Mouse (Mus musculus): ENCODE data around the gene Rasgef1b.
A peak's percentile ranks its signal among the peaks of the same experiment; 100 is the strongest.

Rasgef1b gene

DNA sequence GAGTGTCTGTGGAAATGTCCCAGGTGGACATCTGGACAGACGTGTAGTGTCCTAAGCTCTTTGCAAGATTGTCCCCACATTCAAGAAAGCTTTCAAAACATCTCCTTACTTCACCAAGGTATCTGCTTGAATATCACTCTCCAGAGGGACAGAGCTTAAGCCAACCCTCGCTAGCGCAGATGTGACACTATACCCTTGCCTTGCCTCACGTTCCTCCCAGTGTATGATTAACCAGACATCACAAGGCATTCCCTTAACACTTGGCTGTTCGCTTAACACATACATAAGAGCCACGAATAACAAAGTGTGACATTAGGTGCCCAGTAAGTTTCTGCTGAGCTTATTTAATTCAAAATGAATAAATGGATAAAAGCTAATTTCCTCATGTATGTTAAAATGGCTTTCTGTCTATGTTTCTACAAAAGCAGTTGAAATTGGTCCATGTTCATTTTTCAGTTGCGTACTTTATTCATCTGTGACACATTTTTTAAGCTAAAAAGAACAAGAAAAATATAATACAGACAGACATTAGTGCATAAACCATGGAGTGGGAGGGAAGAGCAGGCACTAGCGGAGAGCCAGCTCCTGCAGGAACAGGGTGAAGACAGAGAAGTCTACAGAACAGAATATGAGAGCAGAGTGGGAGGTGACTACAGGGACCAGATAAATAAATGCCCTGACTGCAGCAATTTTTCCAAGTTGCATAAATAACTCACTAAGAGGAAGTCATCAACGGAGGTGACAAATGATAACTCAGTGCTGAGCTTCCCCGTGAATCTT is 126.4 kb downstream of the Rasgef1b start:
- DNase-seq (ENCODE audit: low spot score), result no peak

DNA sequence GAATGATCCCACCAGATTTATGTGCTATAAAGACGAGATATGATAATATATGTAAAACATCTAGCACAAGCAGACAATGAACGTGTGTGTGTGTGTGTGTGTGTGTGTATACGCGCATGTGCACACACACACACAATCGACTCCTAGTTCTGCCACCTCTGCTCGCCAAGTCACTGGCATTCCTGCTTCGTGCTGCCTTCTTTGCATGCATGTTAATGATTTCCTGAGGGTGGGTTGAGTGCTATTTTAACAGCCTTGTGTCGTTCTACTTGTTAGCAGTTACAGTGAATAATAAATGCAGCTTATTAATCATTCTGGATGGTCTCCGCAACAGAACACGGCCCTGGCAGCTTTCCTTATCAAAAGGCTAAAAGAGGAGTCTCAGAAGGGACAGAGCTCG is 129.5 kb downstream of the Rasgef1b start:
- DNase-seq (ENCODE audit: low spot score), result no peak

DNA sequence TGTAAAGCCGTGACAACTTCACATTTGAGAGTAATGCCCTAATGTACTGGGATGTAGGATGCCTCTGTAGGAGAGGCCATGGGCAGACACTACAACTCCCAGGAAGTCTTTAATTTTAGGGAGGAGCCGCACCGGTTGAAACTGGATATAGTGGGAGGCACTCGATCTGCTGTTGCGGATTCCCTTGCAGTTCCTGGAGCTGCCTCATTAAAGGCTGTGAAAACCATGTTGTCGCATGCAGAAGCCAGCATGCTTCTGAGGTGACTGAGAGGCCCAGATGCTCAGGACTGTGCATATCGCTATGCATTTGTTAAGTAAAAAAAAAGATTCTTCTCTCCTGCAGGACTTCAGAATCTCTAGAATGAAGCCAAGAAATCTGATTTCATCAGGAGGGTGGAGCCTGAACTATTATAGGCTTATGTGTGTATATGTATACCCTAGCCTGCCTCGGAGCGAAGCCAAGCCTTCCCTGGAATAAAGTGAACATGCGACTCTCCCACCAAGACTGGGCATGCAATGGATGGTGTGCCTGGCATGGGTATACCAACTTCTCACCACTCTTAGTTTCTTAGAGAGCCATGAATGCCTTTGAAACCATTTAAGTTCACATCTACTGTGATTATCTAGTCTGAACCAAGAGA is 130.3 kb downstream of the Rasgef1b start:
- no peak for DNase-seq (ENCODE audit: low spot score)

DNA sequence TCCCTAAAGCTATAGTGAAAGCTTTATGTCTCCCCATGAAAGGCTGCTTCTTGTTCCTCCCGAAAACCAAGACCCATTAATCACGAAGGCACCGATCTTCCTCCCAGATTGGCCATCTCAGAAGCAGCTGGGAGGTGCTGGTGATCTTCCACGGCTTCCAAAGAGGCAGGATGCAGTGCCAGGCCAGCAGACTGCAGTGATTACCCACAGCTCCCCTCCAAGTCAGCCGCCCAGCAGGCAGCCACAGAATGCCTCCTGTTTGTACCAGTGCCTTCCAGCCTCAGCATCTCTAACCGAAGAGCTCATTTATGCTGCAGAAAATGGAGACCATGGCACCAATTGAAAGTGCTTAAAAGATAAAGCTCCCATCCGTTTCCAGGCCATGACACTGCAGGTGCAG is 131.2 kb downstream of the Rasgef1b start:
- no peak for DNase-seq (ENCODE audit: low spot score)

DNA sequence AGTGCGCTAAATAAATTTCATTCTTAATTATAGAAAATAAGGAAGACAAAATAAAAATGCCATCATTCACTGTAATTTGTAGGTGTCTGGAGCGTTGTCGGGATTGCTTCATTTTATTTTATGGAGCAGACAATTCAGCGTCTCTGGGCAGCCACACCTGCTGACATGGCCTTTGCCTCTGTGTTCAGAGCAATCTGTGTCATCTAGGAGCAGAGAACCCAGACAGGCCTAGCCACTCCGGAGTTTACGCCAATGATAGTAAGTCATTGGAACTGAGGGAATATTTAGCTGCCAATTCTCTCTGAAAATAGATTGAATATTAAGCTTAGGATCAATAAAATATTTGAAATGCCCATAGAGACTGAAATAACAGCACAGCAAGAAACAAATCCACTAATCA is 137.5 kb downstream of the Rasgef1b start:
- no peak for DNase-seq (ENCODE audit: low spot score)

DNA sequence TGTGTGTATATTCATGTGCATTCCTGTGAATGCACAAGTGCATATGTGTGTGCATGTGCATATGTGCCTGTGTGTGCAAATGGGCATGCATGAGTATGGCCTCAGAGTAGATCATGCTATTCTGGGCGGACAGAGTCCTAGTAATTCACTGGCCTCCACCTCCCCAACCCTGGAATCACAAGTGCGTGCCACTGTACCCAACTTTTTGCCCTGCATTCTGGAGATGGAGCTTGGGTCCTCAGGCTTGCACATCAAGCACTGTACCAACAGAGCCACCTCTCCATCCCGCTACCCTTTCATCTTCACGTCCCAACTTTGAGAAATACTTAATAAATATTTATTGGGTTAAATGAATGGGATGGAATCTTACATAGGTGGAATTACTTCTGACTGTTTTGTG is 138.3 kb downstream of the Rasgef1b start:
- no peak for DNase-seq (ENCODE audit: low spot score)

DNA sequence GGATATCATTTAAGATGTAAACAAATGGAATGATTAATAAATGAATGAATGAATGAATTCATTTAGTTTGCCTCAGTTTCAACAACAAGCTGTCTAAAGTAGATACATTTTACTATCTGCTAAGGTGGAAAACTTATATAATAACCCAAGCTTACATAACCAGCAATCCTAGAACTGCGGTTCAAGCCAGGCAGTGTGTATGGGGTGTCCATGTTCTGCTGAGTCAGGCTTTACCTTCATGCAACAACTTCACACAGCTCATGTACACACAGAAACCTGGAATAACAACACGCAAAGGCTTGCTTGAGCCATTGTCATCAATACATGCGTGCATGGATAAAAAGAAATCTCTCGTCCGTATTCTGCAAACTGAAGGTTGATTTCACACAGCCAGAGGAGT is 140.9 kb downstream of the Rasgef1b start:
- DNase-seq (ENCODE audit: low spot score), result no peak

DNA sequence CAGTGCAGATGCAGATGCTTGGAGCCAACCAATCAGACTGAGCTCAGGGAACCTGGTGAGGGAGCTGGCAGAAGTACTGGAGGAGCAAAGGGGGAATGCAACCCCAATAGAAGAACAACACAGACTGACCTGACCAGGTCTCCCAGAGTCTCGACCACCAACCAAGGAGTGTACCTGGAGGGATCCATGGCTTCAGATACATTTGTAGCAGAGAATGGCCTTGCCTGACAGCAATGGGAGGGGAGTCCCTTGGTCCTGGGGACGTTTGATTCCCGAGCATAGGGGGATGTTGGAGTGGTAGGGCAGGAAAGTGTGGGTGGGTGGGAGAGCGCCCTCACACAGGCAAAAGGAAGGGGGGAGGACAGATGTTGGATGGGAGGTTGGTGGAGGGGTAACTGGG is 141.3 kb downstream of the Rasgef1b start:
- DNase-seq (ENCODE audit: low spot score), result no peak

DNA sequence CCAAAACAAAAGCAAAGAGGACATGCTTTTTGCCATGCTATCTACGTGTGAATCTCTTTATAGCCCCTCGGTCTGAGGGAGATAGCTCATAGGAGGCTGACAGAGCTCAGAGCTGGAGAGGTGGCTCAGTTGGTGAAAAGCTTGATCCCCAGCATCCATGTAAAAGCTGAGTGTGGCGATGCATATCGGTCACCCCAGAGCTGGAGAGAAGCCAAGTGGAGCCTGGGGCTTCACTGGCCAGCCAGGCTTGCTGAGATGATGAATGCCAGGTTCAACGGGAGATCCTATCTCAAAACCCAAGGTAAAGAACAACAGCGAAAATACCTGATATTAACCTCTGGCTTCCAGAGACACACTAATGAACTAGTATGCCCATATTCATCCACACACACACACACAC is 142.6 kb downstream of the Rasgef1b start:
- no peak for DNase-seq (ENCODE audit: low spot score)

DNA sequence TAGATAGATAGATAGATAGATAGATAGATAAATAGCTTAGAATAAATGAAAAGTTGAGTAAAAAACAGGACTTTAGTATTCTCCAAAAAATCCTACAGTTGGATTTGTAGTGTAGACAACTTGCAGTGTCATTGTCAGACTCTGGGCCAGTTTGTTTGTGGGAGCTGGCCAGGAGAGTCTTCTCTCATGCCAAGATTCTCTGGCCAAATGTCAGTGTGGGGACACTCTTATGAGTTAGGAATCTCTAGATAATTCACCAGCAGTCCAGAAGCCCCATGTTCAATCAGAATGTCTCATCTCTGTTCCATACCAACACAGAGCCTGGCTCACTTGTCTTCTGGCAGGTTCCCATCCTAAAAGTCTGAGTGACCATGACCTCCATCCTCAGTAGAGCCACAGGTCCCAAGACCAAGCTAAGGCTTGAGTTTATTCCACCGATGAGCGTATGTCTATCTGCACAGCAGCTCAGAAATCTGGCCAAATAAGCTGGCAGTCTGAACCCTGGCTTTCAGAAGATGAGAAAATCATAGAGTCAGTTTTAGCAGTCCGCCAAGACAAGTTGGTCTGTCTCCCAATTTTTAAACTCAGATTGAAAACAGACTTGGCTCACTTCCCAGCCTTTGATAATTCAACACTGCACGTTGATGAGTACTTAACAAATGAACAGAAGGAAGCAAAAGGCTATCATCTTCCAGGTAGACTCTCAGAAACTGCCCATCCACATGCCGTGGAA is 143.5 kb downstream of the Rasgef1b start:
- DNase-seq (ENCODE audit: low spot score), result no peak

DNA sequence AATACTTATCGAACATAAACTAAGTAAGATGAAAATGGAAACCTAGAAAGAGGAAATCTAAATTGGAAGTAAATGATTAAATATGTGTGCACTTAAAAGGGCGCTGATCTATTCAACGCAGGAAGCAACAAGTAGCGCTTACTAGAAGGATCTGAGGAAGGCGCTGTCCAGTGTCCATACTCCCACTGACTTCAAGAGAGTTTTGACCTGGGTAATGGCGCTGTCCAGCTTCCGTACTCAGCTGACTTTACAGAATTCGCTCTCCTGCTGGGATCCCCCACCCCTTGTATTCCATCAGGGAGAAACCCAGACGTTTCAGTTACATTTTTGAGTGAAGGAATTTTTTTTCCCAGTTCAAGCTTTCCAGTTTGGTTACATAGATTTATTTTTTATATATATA is 144.6 kb downstream of the Rasgef1b start:
- peak; percentile 47 for DNase-seq (ENCODE audit: low spot score)

DNA sequence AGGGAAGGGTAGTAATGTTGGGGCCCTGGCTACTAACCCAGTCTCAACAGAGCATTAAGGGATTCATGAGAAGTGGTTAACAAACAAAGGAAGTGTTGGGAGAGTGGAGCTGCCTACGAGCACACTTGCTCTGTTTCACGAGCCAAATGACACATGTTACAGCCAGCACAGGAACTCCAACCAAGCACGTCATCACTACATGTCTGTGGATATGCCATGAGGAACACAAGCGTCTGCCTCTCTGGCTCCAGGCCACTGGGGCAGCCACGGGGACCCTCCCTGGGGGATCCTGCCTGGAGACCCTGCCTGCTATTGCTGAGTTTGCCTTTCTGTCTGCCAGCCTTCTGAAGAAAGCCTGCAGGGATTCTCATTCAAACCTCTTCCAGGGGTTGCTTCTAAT is 146.8 kb downstream of the Rasgef1b start:
- DNase-seq (ENCODE audit: low spot score), result no peak

DNA sequence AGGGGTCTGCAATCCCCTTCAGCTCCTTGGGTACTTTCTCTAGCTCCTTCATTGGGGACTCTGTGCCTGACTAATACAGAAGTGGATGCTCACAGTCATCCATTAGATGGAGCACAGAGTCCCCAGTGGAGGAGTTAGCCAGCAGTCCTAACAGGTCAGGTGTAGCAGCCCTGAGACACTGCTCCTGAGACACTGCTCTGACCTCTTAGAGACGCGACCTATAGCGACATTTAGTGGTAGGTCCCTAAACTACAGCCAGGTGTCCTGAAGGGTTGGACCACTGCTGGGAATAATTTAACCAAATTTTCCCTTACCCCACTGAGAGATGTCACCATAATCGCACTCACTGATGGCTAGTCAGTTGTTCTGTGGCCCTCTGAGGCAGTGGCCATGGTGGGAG is 150.2 kb downstream of the Rasgef1b start:
- DNase-seq (ENCODE audit: low spot score), result peak; percentile 90

DNA sequence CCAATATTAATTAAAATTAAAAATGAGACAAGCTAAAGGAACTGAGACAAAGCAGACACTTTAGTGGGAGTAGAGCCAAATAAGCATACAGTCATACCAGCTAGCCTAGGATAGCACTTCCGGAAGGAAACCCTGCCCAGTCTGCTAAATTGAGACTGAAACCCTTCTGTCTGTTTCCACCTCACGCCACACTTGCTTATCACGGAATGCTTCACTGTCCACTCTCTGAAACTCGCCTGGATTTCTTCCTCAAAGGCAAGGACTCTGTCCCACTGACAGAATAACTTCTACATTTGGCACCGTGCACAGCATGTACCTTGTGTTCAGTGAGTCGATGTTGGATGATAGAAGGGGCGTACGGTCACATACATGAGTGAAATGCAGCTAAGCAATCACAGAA is 153.0 kb downstream of the Rasgef1b start:
- no peak for DNase-seq (ENCODE audit: low spot score)

DNA sequence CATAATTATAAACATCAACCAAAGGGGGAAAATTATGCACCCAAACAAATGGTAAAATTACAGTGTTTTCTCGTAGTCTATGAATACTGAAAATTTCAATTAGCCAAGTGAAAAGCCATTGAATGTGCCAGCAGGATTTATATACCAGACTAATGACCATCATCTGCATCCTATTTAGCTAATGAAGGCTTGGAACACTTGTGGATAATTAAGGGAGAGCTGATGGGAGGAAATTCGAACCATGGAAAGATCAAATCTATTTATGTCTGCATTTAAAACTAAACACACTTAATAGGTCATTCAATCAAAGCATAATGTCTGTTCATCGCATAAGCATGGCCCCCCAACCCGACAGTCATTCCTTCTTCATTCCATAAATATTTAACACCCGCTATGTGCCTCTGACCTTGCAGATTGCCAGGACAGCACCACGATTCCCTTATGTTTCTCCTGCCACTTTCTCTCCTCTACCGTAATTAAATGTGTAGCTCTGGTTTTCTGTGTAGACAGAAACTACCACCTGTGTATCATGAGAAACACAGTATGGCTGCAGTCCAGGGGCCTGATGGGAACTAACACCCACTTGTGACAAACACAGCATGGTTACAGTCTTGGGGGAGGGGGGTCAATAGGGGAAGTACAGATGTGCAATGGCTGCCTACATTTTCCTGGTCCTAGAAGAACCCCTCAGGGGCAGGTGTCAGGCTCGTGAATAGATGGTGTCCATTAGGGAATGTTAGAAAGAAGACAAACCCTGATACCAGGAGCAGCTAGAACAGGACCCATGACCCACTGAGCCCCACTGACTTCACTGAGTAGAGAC is 164.2 kb downstream of the Rasgef1b start:
- no peak for DNase-seq (ENCODE audit: low spot score)

DNA sequence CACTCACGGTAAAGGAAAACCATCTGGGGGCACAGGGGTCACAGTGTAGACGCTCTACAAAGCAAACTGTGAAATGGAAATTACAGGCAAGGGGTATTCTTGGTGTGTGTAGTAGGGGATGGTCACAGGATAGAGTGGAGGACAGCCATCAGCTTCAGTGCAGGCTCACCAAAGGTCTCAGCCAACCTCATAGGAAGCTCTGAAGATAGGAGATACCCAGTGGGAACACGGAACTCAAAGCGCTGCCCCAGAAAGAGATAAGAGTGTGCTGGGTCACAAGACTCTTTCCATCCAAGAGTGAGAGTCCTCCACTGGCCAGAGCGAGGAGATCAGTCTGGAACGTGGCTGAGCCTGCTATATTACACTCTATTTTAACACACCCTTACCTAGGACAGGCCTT is 166.8 kb downstream of the Rasgef1b start:
- no peak for DNase-seq (ENCODE audit: low spot score)

DNA sequence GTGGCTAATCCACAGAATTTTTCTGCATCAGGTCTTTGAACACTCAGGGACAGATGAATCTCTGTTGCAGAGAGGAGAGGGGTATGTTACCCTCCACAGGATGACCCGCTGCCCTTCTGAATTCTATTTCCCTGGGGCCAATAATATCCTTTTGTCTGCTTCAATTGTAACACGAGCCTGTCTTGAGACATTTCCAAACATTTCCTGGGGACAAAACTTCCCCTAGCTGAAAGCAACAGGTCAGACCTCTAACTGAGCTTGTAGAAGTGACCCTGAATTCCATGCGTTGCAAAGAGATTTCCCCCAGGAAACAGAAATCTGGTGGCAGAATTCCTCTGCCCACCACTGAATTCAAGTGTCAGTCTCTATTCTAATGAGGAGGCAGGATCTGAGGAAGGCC is 169.1 kb downstream of the Rasgef1b start:
- DNase-seq (ENCODE audit: low spot score), result peak; percentile 72

DNA sequence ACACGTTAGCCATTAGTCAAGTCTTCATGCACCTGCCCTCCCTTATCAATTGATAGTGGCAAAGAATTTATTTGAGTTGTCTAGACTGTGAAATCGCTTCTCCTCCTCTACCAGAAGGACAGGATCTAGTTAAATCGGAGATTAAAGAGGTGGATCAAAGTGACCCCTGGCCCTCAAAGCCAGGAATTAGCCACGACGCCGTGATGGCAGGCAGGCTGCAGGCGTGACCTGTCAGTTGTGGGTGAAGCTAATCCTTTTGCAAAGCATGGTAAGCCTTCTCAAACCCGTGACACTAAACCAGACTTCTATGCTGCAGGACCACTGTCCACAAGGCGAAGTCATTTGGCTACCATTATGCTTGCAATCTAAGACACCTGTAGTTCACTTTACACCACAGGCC is 170.6 kb downstream of the Rasgef1b start:
- peak; percentile 51 for DNase-seq (ENCODE audit: low spot score)

DNA sequence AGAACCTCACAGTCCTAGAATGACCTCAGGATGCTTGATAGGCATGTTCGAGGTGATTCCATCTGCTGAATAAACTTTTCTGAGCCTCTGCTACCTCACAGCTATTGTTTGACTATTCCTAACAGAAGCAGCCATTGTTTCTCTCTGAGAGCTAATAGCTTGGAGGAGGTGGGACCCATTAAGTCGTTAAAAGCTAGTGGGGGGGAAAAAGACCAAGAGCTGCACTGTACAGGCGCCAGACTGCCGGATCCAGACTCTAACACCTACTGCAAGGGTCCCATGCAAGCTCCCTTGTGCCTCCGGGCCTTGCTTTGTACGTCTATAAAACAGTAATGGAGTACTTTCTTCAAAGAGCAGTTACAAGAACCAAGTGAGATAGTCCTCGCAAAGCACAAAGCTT is 176.2 kb downstream of the Rasgef1b start:
- DNase-seq (ENCODE audit: low spot score), result peak; percentile 22

DNA sequence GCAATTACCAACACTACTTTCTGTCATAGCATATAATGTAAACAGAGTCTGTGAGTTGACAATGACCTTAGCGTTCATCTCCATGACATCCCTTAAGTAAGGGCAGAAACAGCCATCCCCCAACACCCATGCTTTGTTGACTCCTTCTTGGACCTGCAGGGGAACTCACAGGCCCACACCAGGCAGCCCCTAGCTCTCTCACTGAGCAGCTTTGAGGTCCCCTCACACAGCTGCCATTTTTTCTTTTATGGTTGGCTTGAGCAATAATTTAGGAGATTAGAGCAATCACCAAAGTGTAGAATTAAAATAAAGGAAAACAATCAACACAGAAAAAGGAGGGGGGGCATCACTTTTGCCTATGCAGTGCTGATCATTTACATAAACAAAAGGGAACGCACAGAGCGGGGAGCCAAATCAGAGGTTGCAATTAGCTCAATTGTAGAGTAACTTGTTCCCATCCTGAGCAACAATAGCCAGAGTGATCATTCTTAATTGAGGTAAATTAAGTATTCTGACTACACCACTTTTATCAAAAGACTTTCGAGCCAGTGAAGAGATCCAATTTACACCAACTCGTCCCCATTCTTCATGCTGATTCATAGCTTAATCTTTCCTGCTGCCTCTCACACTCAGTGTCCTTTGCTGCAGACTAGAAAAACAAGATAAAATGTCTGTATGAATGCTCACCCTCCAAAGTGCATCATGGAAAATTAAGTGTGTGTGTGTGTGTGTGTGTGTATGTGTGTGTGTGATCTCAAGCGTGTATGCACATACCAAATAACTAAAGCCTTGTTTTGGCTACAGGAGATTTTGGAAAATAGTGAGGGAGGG is 184.0 kb downstream of the Rasgef1b start:
- DNase-seq (ENCODE audit: low spot score), result no peak

DNA sequence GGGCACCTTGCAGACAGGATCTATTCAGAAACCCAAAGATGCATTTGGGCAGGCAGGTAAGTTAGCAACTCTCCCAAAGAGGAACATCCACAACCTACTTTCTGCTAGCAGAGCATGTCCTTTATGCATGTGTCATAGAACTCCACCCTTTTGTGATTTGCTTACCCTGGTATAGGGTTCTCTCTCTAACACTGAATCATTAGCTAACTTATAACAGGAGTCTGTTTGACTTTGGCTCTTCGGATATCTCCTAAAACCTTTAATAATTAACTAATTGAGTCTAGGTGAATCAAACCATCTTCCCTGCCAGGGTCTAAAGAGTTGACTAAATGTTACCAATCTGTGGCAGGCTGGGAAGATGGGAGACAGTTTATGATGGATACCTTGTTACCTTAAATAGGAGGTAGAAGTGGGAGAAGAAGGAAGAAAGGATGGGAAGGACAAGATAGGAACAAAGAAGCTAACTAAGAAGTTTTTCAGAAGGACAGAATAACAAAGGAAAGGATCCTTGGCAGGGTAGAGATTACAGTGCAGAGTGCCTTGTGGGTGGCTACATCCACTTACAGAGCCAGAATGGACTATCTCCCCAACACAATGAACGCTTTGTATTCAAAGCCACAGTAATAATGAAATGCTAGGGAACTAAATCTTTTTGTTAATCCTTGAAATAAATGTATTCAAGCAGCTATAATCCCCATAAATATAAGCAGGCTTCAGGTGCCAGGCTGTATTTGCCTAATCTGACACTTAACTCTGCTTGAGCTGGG is 186.7 kb downstream of the Rasgef1b start:
- no peak for DNase-seq (ENCODE audit: low spot score)
